Mouse (Mus musculus) megakaryocyte progenitor cell, adult 5-6 weeks (primary cell): Measurements from ENCODE around the gene Immp1l. TPM values are rescaled to one million over a fixed set of nuclear protein-coding genes. Genes with fewer than 3 reads are reported as not detected.

ENCODE experiments used
- ATAC-seq: replicated peaks from 2 replicates; pipeline ENCODE4 v1.8.0; 2016; ENCODE audit warnings: mild to moderate bottlenecking, moderate TSS enrichment, inconsistent platforms; ENCODE audit not compliant: poor library complexity
- total RNA-seq, 2 experiments: library from RNA; stranded (forward) in 1 of 2; stranded (reverse) in 1 of 2; fragments of 157-497, 149-512 nt in 1 of 2; fragments of 200-1000 nt in 1 of 2; gene quantifications; 2 replicates each; pipeline versions ENCODE4 v1.2.3 to v1.2.4; 2015 to 2017

Gene Immp1l
- total RNA-seq, 2 experiments from 2014 or later: 50.6 to 55.0 TPM

GRCm38 (mm10) chr2:106008415-106008814, 104.0 kb downstream of the Immp1l start:
- ATAC-seq: no peak

Other genes starting within 250 kb of the Immp1l start
- not detected in 2 replicates for gene Pax6, start 235.7 kb upstream of the Immp1l start, total RNA-seq (2015)
- gene Pax6, start 235.7 kb upstream of the Immp1l start, total RNA-seq (2017): not detected in 2 replicates
- gene Elp4, start 74 bp upstream of the Immp1l start, total RNA-seq (2015): 20.2 and 24.0 TPM in 2 replicates
- gene Elp4, start 74 bp upstream of the Immp1l start, total RNA-seq (2017): 11.4 and 16.0 TPM in 2 replicates
- gene Dnajc24, start 98.9 kb downstream of the Immp1l start, total RNA-seq (2015): 29.1 and 34.0 TPM in 2 replicates
- 23.7 and 24.4 TPM in 2 replicates for gene Dnajc24, start 98.9 kb downstream of the Immp1l start, total RNA-seq (2017)